Mouse (Mus musculus): Measurements from ENCODE around the gene Zbtb24. TPM values are rescaled to one million over a fixed set of nuclear protein-coding genes. Genes with fewer than 3 reads are reported as not detected.

The Zbtb24 gene
- polyA plus RNA-seq, 1 experiment from 2014 or later: 21.0 TPM

GRCm38 (mm10) chr10:41420496-41421200 lies 29.5 kb upstream of the Zbtb24 start:
- no peak overlapping the region for H3K4me2 ChIP-seq (ENCODE audit: low read depth, low read length, severe bottlenecking)
- WGBS: 78% methylated on average over 9 of the region's 9 CpGs
- H3K9me3 ChIP-seq (ENCODE audit: control insufficient read depth, low read length): no peaks in the 10 kb centered on the region; the same call in 1 of the 2 replicates
- no peaks in the 10 kb centered on the region for H3K4me1 ChIP-seq (replicated peaks; ENCODE audit: control insufficient read depth, insufficient read depth, low read length)
- ATAC-seq (replicated peaks; ENCODE audit: low FRiP score): no peak
- no peak overlapping the region for H3K27ac ChIP-seq (ENCODE audit: low read depth, low read length)
- no peak overlapping the region for H3K9ac ChIP-seq (ENCODE audit: low read length)
- no peak for DNase-seq (ENCODE audit: low spot score)
- no peak overlapping the region for H3K4me3 ChIP-seq (ENCODE audit: low read depth, low read length)
- H3K27me3 ChIP-seq (ENCODE audit: control insufficient read depth, insufficient read depth, low read length): no peaks in the 10 kb centered on the region
- H3K36me3 ChIP-seq (ENCODE audit: control insufficient read depth, insufficient read depth, low read length): no peaks in the 10 kb centered on the region

GRCm38 (mm10) chr10:41423681-41424080 lies 26.5 kb upstream of the Zbtb24 start:
- H3K4me1 ChIP-seq (replicated peaks; ENCODE audit: control insufficient read depth, insufficient read depth, low read length): no peaks in the 10 kb centered on the region
- no peaks in the 10 kb centered on the region for H3K9me3 ChIP-seq (ENCODE audit: control insufficient read depth, low read length)
- H3K4me2 ChIP-seq (ENCODE audit: low read depth, low read length, severe bottlenecking): no peak overlapping the region
- no peak overlapping the region for H3K4me3 ChIP-seq (ENCODE audit: low read depth, low read length)
- no peaks in the 10 kb centered on the region for H3K27me3 ChIP-seq (ENCODE audit: control insufficient read depth, insufficient read depth, low read length)
- H3K9ac ChIP-seq (ENCODE audit: low read length): no peak overlapping the region
- no peaks in the 10 kb centered on the region for H3K36me3 ChIP-seq (ENCODE audit: control insufficient read depth, insufficient read depth, low read length)
- WGBS: 81% methylated on average over 2 of the region's 2 CpGs
- no peak overlapping the region for H3K27ac ChIP-seq (ENCODE audit: low read depth, low read length)
- no peak for DNase-seq (ENCODE audit: low spot score)
- ATAC-seq (replicated peaks; ENCODE audit: low FRiP score): no peak

- ATAC-seq (replicated peaks; ENCODE audit: low FRiP score) (no peak), DNase-seq (ENCODE audit: low spot score) (no peak)
- no peaks in the 10 kb centered on the region for H3K27me3 ChIP-seq (ENCODE audit: control insufficient read depth, insufficient read depth, low read length)
- H3K27ac ChIP-seq (ENCODE audit: low read depth, low read length): no peak overlapping the region
- H3K9ac ChIP-seq (ENCODE audit: low read length): no peak overlapping the region
- no peak overlapping the region for H3K4me2 ChIP-seq (ENCODE audit: low read depth, low read length, severe bottlenecking)
- H3K4me3 ChIP-seq (ENCODE audit: low read depth, low read length): no peak overlapping the region
- H3K36me3 ChIP-seq (ENCODE audit: control insufficient read depth, insufficient read depth, low read length): no peaks in the 10 kb centered on the region
- 65% methylated on average over 6 of the region's 6 CpGs for WGBS
- H3K9me3 ChIP-seq (ENCODE audit: control insufficient read depth, low read length): no peaks in the 10 kb centered on the region
- no peaks in the 10 kb centered on the region for H3K4me1 ChIP-seq (replicated peaks; ENCODE audit: control insufficient read depth, insufficient read depth, low read length)
Measured at GRCm38 (mm10) chr10:41426368-41426767, 23.8 kb upstream of the Zbtb24 start.

GRCm38 (mm10) chr10:41434624-41435023 lies 15.6 kb upstream of the Zbtb24 start:
- WGBS: 24% methylated on average over 4 of the region's 4 CpGs
- Histone ChIP-seq H3K9me3 (ENCODE audit: control insufficient read depth, low read length) (no peaks in the 10 kb centered on the region), H3K27me3 (ENCODE audit: control insufficient read depth, insufficient read depth, low read length) (peaks cover 5% of the 10 kb centered on the region; the same call in 1 of the 2 replicates), H3K4me3 (ENCODE audit: low read depth, low read length) (no peak overlapping the region), H3K4me2 (ENCODE audit: low read depth, low read length, severe bottlenecking) (no peak overlapping the region), H3K4me1 (replicated peaks; ENCODE audit: control insufficient read depth, insufficient read depth, low read length) (no peaks in the 10 kb centered on the region), H3K36me3 (ENCODE audit: control insufficient read depth, insufficient read depth, low read length) (no peaks in the 10 kb centered on the region), H3K27ac (ENCODE audit: low read depth, low read length) (no peak overlapping the region), H3K9ac (ENCODE audit: low read length) (no peak overlapping the region)
- ATAC-seq (replicated peaks; ENCODE audit: low FRiP score): no peak
- DNase-seq (ENCODE audit: low spot score): peak; percentile 64

GRCm38 (mm10) chr10:41435141-41435540 lies 15.0 kb upstream of the Zbtb24 start:
- no peaks in the 10 kb centered on the region for H3K36me3 ChIP-seq (ENCODE audit: control insufficient read depth, insufficient read depth, low read length)
- H3K9me3 ChIP-seq (ENCODE audit: control insufficient read depth, low read length): no peaks in the 10 kb centered on the region
- no peak overlapping the region for H3K4me2 ChIP-seq (ENCODE audit: low read depth, low read length, severe bottlenecking)
- ATAC-seq (replicated peaks; ENCODE audit: low FRiP score) (no peak), DNase-seq (ENCODE audit: low spot score) (no peak)
- H3K4me1 ChIP-seq (replicated peaks; ENCODE audit: control insufficient read depth, insufficient read depth, low read length): no peaks in the 10 kb centered on the region
- no peak overlapping the region for H3K4me3 ChIP-seq (ENCODE audit: low read depth, low read length)
- H3K27ac ChIP-seq (ENCODE audit: low read depth, low read length): no peak overlapping the region
- WGBS: 43% methylated on average over 3 of the region's 3 CpGs
- no peak overlapping the region for H3K9ac ChIP-seq (ENCODE audit: low read length)
- peaks cover 5% of the 10 kb centered on the region; the same call in 1 of the 2 replicates for H3K27me3 ChIP-seq (ENCODE audit: control insufficient read depth, insufficient read depth, low read length)

GRCm38 (mm10) chr10:41448216-41448615 lies 2.0 kb upstream of the Zbtb24 start:
- no peak for ATAC-seq (replicated peaks; ENCODE audit: low FRiP score)
- 83% methylated on average over 1 of the region's 1 CpGs for WGBS
- no peaks in the 10 kb centered on the region for H3K36me3 ChIP-seq (ENCODE audit: control insufficient read depth, insufficient read depth, low read length)
- H3K4me2 ChIP-seq (ENCODE audit: low read depth, low read length, severe bottlenecking): no peak overlapping the region
- H3K4me3 ChIP-seq (ENCODE audit: low read depth, low read length): no peak overlapping the region
- no peaks in the 10 kb centered on the region for H3K27me3 ChIP-seq (ENCODE audit: control insufficient read depth, insufficient read depth, low read length)
- no peaks in the 10 kb centered on the region for H3K9me3 ChIP-seq (ENCODE audit: control insufficient read depth, low read length)
- DNase-seq (ENCODE audit: low spot score): no peak
- no peak overlapping the region for H3K27ac ChIP-seq (ENCODE audit: low read depth, low read length)
- no peaks in the 10 kb centered on the region; the same call in 1 of the 2 replicates for H3K4me1 ChIP-seq (replicated peaks; ENCODE audit: control insufficient read depth, insufficient read depth, low read length)
- H3K9ac ChIP-seq (ENCODE audit: low read length): no peak overlapping the region

GRCm38 (mm10) chr10:41449684-41450083 lies 499 bp upstream of the Zbtb24 start:
- Histone ChIP-seq H3K4me1 (replicated peaks; ENCODE audit: control insufficient read depth, insufficient read depth, low read length) (no peaks in the 10 kb centered on the region; the same call in 1 of the 2 replicates), H3K36me3 (ENCODE audit: control insufficient read depth, insufficient read depth, low read length) (no peaks in the 10 kb centered on the region; the same call in 1 of the 2 replicates), H3K9ac (ENCODE audit: low read length) (peak overlapping the region; percentile 68), H3K27ac (ENCODE audit: low read depth, low read length) (0 out of 2 replicates have a peak overlapping the region, but pooled peaks have one; percentile 39), H3K9me3 (ENCODE audit: control insufficient read depth, low read length) (no peaks in the 10 kb centered on the region), H3K27me3 (ENCODE audit: control insufficient read depth, insufficient read depth, low read length) (no peaks in the 10 kb centered on the region), H3K4me3 (ENCODE audit: low read depth, low read length) (peak overlapping the region; percentile 84), H3K4me2 (ENCODE audit: low read depth, low read length, severe bottlenecking) (peak overlapping the region; percentile 67)
- ATAC-seq (replicated peaks; ENCODE audit: low FRiP score): peak; percentile 72
- no peak for DNase-seq (ENCODE audit: low spot score)
- 15% methylated on average over 14 of the region's 14 CpGs for WGBS

GRCm38 (mm10) chr10:41450780-41451522 lies 768 bp downstream of the Zbtb24 start:
- ATAC-seq (replicated peaks; ENCODE audit: low FRiP score): no peak
- no peaks in the 10 kb centered on the region for H3K27me3 ChIP-seq (ENCODE audit: control insufficient read depth, insufficient read depth, low read length)

More at GRCm38 (mm10) chr10:41450780-41451522, 768 bp downstream of the Zbtb24 start:
- H3K27ac ChIP-seq (ENCODE audit: low read depth, low read length): no peak overlapping the region
- H3K9ac ChIP-seq (ENCODE audit: low read length): peak overlapping the region; percentile 79
- no peaks in the 10 kb centered on the region for H3K9me3 ChIP-seq (ENCODE audit: control insufficient read depth, low read length)
- WGBS: 58% methylated on average over 18 of the region's 18 CpGs
- H3K4me3 ChIP-seq (ENCODE audit: low read depth, low read length): peak overlapping the region; percentile 84
- H3K36me3 ChIP-seq (ENCODE audit: control insufficient read depth, insufficient read depth, low read length): no peaks in the 10 kb centered on the region; the same call in 1 of the 2 replicates
- DNase-seq (ENCODE audit: low spot score): no peak
- no peaks in the 10 kb centered on the region; the same call in 1 of the 2 replicates for H3K4me1 ChIP-seq (replicated peaks; ENCODE audit: control insufficient read depth, insufficient read depth, low read length)
- peak overlapping the region; percentile 70 for H3K4me2 ChIP-seq (ENCODE audit: low read depth, low read length, severe bottlenecking)

All from forebrain, embryonic 11.5 days (tissue).